Mouse (Mus musculus) B cell, adult 62 days (primary cell): ENCODE data around the gene Olfr470. TPM values are rescaled to one million over a fixed set of nuclear protein-coding genes. Genes with fewer than 3 reads are reported as not detected.

Experiments
- total RNA-seq: library from RNA; stranded (reverse); gene quantifications from 4 replicates; pipeline ENCODE4 v1.2.4, GENCODE M21; 2023

Olfr470 gene
- not detected in 4 replicates for total RNA-seq

DNA sequence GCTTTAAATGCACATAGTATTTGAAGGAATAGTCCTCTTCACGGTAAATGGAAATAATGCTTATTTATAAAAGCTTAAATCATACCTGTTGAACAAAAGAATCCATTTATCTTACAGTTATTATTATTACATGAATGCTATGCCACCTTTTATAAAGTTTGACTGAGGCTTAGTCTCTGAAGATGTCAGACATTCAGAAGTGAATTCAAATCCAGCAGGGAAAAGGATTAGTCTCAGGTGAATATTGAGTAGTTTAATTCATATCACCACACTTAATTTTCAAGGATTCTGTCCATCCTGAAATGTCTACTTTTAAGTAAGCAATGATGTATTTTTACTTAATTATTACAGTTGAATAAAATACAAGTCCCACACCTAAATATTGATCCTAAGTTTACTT, at the start of gene Olfr470:
TSS of gene Olfr470 (minus strand) at position 101 of the 400 bp plus-strand sequence.

DNA sequence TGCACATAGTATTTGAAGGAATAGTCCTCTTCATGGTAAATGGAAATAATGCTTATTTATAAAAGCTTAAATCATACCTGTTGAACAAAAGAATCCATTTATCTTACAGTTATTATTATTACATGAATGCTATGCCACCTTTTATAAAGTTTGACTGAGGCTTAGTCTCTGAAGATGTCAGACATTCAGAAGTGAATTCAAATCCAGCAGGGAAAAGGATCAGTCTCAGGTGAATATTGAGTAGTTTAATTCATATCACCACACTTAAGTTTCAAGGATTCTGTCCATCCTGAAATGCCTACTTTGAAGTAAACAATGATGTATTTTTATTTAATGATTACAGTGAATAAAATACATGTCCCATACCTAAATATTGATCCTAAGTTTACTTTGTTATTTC, 21.8 kb downstream of the Olfr470 start, which contains the start of gene Olfr469:
TSS of gene Olfr469 (minus strand) at position 101 of the 400 bp plus-strand sequence.

DNA sequence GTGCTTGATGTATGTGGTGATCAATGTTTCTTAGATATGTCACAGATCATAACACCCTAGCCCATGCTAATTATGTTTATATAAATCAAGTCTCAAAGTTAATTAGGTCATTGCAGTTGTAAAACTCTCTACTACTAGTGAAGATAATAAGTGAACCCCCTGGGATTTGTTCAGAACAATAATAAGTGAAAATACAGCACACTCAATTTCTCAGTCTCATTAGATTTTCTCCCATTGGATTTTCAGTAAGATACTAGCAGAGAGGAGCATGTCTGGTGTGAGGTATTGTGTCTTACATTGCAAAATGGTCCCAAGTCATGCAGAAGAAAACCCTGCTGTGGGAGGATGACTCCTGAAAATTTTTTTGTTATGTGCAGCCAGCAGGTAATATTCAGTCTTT, 35.3 kb downstream of the Olfr470 start, which contains the start of gene Olfr467:
TSS of gene Olfr467 (plus strand) at position 301 of the 400 bp plus-strand sequence.

DNA sequence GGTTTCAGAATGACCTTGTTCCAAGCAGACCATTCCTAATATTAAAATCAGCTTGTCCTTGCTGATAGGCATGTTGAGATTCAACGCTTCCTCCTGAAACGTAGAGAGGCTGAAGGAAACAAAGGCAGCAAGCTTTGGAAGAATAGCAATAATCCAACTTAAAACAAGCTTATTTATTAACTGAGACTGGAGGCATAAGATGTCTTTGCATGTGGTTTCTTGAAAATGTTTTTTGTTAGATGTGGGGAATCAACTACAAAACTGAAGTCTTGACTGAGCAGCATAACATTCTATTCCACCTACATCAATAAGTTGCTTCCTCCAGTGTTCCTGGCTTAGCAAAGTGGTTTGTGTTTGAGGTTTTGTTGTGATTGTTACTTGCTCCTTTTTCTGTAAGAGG, 46.2 kb downstream of the Olfr470 start, which contains the start of gene Ovch2:
TSS of gene Ovch2 (minus strand) at position 101 of the 400 bp plus-strand sequence.

Other genes with a start within 250 kb of the Olfr470 start
- gene 5330417H12Rik, start 222.3 kb downstream of the Olfr470 start, total RNA-seq = not detected in 4 replicates
- not detected in 4 replicates for gene Cyb5r2, start 89.5 kb downstream of the Olfr470 start, total RNA-seq
- not detected in 4 replicates for gene Ovch2, start 46.3 kb downstream of the Olfr470 start, total RNA-seq
- gene Olfr467, start 35.2 kb downstream of the Olfr470 start, total RNA-seq = not detected in 4 replicates
- gene Olfr469, start 21.9 kb downstream of the Olfr470 start, total RNA-seq = not detected in 4 replicates
- gene Olfr472, start 50.4 kb upstream of the Olfr470 start, total RNA-seq = 0.09 to 0.14 TPM in 2 of 4 replicates, not detected in the others
- not detected in 4 replicates for gene Olfr473, start 83.0 kb upstream of the Olfr470 start, total RNA-seq
- not detected in 4 replicates for gene Olfr474, start 107.2 kb upstream of the Olfr470 start, total RNA-seq
- not detected in 4 replicates for gene Olfr476, start 117.3 kb upstream of the Olfr470 start, total RNA-seq
- not detected in 4 replicates for gene Olfr477, start 139.2 kb upstream of the Olfr470 start, total RNA-seq
- gene Olfr478, start 186.5 kb upstream of the Olfr470 start, total RNA-seq = not detected in 4 replicates
- gene Olfr479, start 203.2 kb upstream of the Olfr470 start, total RNA-seq = not detected in 4 replicates
- gene Olfr480, start 219.9 kb upstream of the Olfr470 start, total RNA-seq = not detected in 4 replicates
- gene Olfr481, start 232.4 kb upstream of the Olfr470 start, total RNA-seq = not detected in 4 replicates